Mouse (Mus musculus): Measurements from ENCODE around the gene Gm20824. TPM values are rescaled to one million over a fixed set of nuclear protein-coding genes. Genes with fewer than 3 reads are reported as not detected.
"Not testable (repeated sequence)": the region's sequence is repeated elsewhere in the genome, so short reads cannot be mapped to it uniquely, and the experiment has no call there.

The Gm20824 gene
- polyA plus RNA-seq (2012; rRNA removed): not detected in 2 replicates

DNA sequence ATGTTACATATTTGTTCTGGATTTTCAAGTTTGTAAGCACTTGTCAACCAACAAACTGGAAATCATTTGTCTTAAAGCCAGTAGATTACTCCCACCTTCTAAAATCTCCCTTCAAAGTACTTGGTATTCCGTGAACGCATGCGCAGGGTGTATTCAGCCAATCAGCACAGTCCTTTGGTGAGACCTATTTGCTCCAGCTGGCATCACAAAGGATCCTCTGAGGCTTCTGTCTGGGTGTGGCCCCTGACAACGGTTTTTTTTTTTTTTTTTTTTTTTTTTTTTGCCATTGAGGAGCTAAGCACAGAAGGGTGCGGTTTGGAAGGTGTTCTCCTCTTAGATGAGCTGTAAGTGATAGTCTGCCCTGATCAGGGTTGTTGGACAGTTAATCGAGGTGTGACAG lies at the start of gene Gm20824:
Gm20824 (plus strand) TSS at position 301 of the 400 bp plus-strand sequence.
- DNase-seq; H3K36me3 ChIP-seq (ENCODE audit: control insufficient read depth, insufficient read depth, low read length); H3K4me3 ChIP-seq (ENCODE audit: control insufficient read depth, insufficient read depth, low read length); H3K27me3 ChIP-seq (ENCODE audit: control insufficient read depth, insufficient read depth, low read length); H3K4me1 ChIP-seq (replicated peaks; ENCODE audit: control insufficient read depth, insufficient read depth, low read length); H3K27ac ChIP-seq (ENCODE audit: control insufficient read depth, insufficient read depth, low read length): not testable (repeated sequence)
- 100% methylated on average over 1 of the region's 6 CpGs for WGBS

Other genes with a start within 250 kb of the Gm20824 start
- gene Gm20825, start 186.4 kb upstream of the Gm20824 start, polyA plus RNA-seq (2012; rRNA removed): not detected in 2 replicates